Mouse (Mus musculus): ENCODE measurements around the gene Lrmda. TPM values are rescaled to one million over a fixed set of nuclear protein-coding genes. Genes with fewer than 3 reads are reported as not detected.

The Lrmda gene
- total and polyA plus RNA-seq, 3 experiments = 0.43 to 1.1 (median 1.0) TPM

DNA sequence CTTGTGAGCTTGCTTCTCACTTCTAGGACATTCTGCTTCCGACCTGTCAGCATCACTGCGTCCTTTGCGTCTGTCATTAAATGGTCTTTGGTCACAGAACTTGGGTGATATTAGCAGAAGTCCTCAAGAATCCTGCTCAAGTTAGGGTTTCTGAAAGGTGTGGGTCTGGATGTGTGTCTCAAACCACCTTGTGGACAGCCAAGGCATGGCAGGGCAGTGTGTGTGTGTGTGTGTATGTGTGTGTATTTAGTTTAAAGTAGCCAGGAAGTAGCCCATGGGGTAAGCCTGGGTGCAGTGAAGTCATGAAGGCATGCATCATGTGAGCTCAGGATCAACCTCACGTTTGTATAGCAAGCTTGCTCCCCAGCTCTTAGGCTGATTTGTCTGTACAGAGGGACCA is 274.9 kb downstream of the Lrmda start:
- intact Hi-C loops (cut with DNase I) = no loop called here
- no peak overlapping the region for H3K9ac ChIP-seq (ENCODE audit: low read depth, low read length)
- no peaks in the 10 kb centered on the region for H3K4me1 ChIP-seq (ENCODE audit: control insufficient read depth, insufficient read depth, low read length)

DNA sequence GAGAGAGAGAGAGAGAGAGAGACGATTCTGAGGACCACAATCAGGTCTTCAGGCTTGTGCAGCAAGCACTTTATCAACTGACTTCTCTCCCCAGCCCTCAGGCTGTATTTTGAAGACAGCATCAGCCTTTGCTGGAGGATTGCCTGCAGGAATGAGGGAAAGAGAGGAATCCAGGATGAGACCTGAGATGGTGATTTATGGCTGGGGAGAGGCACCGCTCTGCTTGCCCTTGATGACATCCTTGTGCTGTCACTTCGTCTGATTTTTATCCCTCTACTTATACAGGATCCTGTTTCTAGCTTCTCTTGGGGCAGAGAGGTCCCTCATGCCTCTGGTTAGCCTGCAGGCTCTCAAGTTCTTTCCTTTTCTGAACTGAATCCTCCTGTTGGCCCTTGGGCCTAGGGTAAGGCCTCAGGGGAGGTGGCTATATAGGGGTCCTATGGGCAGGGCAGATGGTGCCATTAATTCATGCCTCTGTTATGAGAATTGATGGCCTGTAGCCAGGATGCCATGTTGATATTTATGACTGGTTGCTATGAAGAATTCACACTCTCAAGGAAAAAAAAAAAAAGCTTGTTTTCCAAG is 277.2 kb downstream of the Lrmda start:
- no peaks in the 10 kb centered on the region for H3K4me1 ChIP-seq (ENCODE audit: control insufficient read depth, insufficient read depth, low read length)
- H3K4me3 ChIP-seq = no peak overlapping the region
- H3K9ac ChIP-seq (ENCODE audit: low read depth, low read length) = no peak overlapping the region
- H3K79me2 ChIP-seq (replicated peaks; ENCODE audit: control insufficient read depth, insufficient read depth, low read length) = no peaks in the 10 kb centered on the region
- WGBS = 67% methylated on average over 3 of the region's 3 CpGs
- no peak for TF ChIP-seq POLR2A (IDR thresholded peaks at IDR 0.05; ENCODE audit: insufficient read depth, low read depth, low read length)
- no peak for TF ChIP-seq CTCF (IDR thresholded peaks at IDR 0.05)
- TF ChIP-seq EP300 (IDR thresholded peaks at IDR 0.05; ENCODE audit: insufficient read depth, low read depth, low read length) = no peak
- H3K36me3 ChIP-seq (ENCODE audit: control insufficient read depth, insufficient read depth, low read length) = no peaks in the 10 kb centered on the region
- no peaks in the 10 kb centered on the region for H3K27me3 ChIP-seq (ENCODE audit: control insufficient read depth, insufficient read depth, low read length)
- no peak overlapping the region for H3K27ac ChIP-seq
- intact Hi-C loops (cut with DNase I) = no loop called here
- DNase-seq = no peak

More for the DNA sequence above, 274.9 kb downstream of the Lrmda start:
- DNase-seq = no peak
- no peak for TF ChIP-seq CTCF (IDR thresholded peaks at IDR 0.05)
- no peak for TF ChIP-seq EP300 (IDR thresholded peaks at IDR 0.05; ENCODE audit: insufficient read depth, low read depth, low read length)
- Histone ChIP-seq H3K36me3 (ENCODE audit: control insufficient read depth, insufficient read depth, low read length) (no peaks in the 10 kb centered on the region), H3K27ac (no peak overlapping the region), H3K79me2 (replicated peaks; ENCODE audit: control insufficient read depth, insufficient read depth, low read length) (no peaks in the 10 kb centered on the region), H3K27me3 (ENCODE audit: control insufficient read depth, insufficient read depth, low read length) (no peaks in the 10 kb centered on the region), H3K4me3 (no peak overlapping the region)
- WGBS = 81% methylated on average over 4 of the region's 4 CpGs

DNA sequence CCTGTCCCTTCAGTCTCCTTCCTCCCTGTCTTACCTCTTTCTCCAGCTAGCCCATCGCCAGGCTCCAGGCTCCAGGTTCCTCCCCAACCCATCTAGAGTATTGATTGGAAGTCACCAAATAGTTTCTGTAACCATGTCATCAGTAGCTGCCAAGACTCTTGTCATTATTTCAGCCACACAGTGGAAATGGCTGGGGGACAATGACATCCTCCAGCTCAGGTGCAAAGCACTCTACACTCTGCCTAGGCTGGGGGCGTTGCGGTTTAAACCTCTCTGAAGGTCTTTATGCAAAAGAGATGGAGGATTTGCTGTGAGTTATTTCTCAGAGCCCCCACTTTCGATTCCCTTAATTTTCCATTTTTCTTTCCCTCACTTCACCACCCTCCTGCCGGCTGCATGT is 287.2 kb downstream of the Lrmda start:
- no peaks in the 10 kb centered on the region for H3K36me3 ChIP-seq (ENCODE audit: control insufficient read depth, insufficient read depth, low read length)
- no peak for TF ChIP-seq CTCF (IDR thresholded peaks at IDR 0.05)
- no peak for TF ChIP-seq EP300 (IDR thresholded peaks at IDR 0.05; ENCODE audit: insufficient read depth, low read depth, low read length)
- no peak for TF ChIP-seq POLR2A (IDR thresholded peaks at IDR 0.05; ENCODE audit: insufficient read depth, low read depth, low read length)
- H3K4me1 ChIP-seq (ENCODE audit: control insufficient read depth, insufficient read depth, low read length) = no peaks in the 10 kb centered on the region
- H3K27me3 ChIP-seq (ENCODE audit: control insufficient read depth, insufficient read depth, low read length) = no peaks in the 10 kb centered on the region
- WGBS = 78% methylated on average over 5 of the region's 5 CpGs
- intact Hi-C loops (cut with DNase I) = no loop called here
- H3K9ac ChIP-seq (ENCODE audit: low read depth, low read length) = no peak overlapping the region
- no peaks in the 10 kb centered on the region for H3K79me2 ChIP-seq (replicated peaks; ENCODE audit: control insufficient read depth, insufficient read depth, low read length)
- no peak overlapping the region for H3K4me3 ChIP-seq
- no peak for DNase-seq
- no peak overlapping the region for H3K27ac ChIP-seq

DNA sequence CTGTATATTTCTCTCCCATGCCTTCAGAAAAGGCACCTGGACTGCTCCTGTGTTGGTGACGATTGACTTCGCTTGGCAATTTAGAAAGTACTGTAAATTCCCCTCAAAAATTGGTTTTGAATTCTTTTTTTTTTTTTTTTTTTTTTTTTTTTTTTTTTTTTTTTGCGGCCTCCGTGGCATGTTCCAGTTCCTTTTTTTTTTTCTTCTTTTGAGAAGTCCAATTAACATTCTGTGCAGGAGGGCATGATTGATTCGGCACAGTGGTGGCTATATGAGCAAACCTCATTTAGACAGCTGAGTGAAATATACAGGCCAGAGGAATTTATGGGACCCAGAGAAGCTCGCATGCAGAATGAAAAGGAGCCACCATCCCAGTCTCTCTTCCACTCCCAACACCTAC is 288.5 kb downstream of the Lrmda start:
- DNase-seq = no peak
- Histone ChIP-seq H3K4me1 (ENCODE audit: control insufficient read depth, insufficient read depth, low read length) (no peaks in the 10 kb centered on the region), H3K4me3 (no peak overlapping the region), H3K27ac (no peak overlapping the region), H3K27me3 (ENCODE audit: control insufficient read depth, insufficient read depth, low read length) (no peaks in the 10 kb centered on the region), H3K9ac (ENCODE audit: low read depth, low read length) (no peak overlapping the region), H3K36me3 (ENCODE audit: control insufficient read depth, insufficient read depth, low read length) (no peaks in the 10 kb centered on the region), H3K79me2 (replicated peaks; ENCODE audit: control insufficient read depth, insufficient read depth, low read length) (no peaks in the 10 kb centered on the region)
- WGBS = 79% methylated on average over 6 of the region's 6 CpGs
- TF ChIP-seq CTCF (IDR thresholded peaks at IDR 0.05) (no peak), EP300 (IDR thresholded peaks at IDR 0.05; ENCODE audit: insufficient read depth, low read depth, low read length) (no peak), POLR2A (IDR thresholded peaks at IDR 0.05; ENCODE audit: insufficient read depth, low read depth, low read length) (no peak)
- intact Hi-C loops (cut with DNase I) = no loop called here

DNA sequence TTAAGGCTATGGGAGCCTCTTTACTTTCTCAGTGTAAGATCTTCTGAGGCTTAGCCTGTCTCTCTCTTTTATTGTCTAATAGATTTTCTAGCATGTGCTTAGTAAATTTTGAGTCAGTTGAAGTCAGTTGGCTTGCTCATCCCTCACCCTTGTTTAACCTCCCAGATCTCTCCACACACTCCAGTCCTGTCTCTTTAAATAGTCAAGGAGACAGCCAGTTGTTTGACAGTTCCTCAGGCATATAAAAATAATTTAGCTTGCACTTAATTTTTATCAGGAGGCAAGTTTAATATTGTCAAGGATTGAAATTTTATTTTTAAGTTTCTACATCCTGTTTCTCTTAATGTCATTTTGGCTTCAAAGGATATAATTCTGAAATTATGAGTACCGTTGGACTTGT is 303.5 kb downstream of the Lrmda start:
- TF ChIP-seq CTCF (IDR thresholded peaks at IDR 0.05) (no peak), POLR2A (IDR thresholded peaks at IDR 0.05; ENCODE audit: insufficient read depth, low read depth, low read length) (no peak), EP300 (IDR thresholded peaks at IDR 0.05; ENCODE audit: insufficient read depth, low read depth, low read length) (no peak)
- intact Hi-C loops (cut with DNase I) = no loop called here
- Histone ChIP-seq H3K79me2 (replicated peaks; ENCODE audit: control insufficient read depth, insufficient read depth, low read length) (no peaks in the 10 kb centered on the region), H3K27me3 (ENCODE audit: control insufficient read depth, insufficient read depth, low read length) (no peaks in the 10 kb centered on the region), H3K36me3 (ENCODE audit: control insufficient read depth, insufficient read depth, low read length) (no peaks in the 10 kb centered on the region), H3K27ac (no peak overlapping the region), H3K4me1 (ENCODE audit: control insufficient read depth, insufficient read depth, low read length) (no peaks in the 10 kb centered on the region), H3K4me3 (no peak overlapping the region), H3K9ac (ENCODE audit: low read depth, low read length) (no peak overlapping the region)
- no peak for DNase-seq
- 67% methylated on average over 1 of the region's 1 CpGs for WGBS

DNA sequence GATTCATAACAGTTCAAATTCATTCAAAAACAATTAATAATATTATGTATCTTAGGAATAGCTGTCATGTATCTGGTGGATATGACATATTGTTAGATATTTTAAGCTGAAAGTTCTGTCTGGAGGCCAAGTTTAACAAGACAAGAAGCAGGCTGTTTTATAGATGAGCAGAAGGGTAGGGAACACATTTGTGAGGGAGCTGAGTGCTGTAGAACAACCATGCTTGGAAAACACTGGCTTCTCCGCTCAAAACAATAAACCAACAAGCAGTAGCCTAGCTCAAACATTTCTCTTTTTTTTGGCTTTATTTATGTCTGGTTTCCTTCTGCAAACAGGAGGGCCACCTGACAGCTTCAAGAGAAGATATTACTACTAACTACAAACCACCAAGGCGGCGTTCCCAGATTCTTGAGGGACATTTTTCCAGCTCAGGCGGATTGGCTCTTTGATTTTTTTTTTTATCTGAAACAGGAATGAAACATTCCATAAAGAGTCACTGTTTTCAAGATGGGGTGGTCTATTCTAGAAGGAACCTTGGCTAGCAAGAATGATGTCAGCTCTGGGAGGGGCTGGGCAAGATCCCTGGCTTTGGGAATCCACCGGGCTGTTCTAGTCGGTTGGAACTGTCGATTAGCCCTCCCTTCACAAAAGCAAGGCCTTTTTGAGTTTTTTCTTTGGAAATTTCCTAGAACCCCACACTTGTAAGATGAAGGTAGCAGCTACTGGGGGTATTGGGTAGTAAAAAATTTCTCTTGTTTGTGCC is 304.2 kb downstream of the Lrmda start:
- intact Hi-C loops (cut with DNase I) = no loop called here
- WGBS = 65% methylated on average over 7 of the region's 7 CpGs
- H3K27me3 ChIP-seq (ENCODE audit: control insufficient read depth, insufficient read depth, low read length) = no peaks in the 10 kb centered on the region
- H3K9ac ChIP-seq (ENCODE audit: low read depth, low read length) = no peak overlapping the region
- no peaks in the 10 kb centered on the region for H3K79me2 ChIP-seq (replicated peaks; ENCODE audit: control insufficient read depth, insufficient read depth, low read length)
- H3K4me3 ChIP-seq = no peak overlapping the region
- peak overlapping the region; percentile 21 for H3K27ac ChIP-seq
- H3K4me1 ChIP-seq (ENCODE audit: control insufficient read depth, insufficient read depth, low read length) = no peaks in the 10 kb centered on the region
- DNase-seq = no peak
- no peaks in the 10 kb centered on the region for H3K36me3 ChIP-seq (ENCODE audit: control insufficient read depth, insufficient read depth, low read length)
- TF ChIP-seq EP300 (IDR thresholded peaks at IDR 0.05; ENCODE audit: insufficient read depth, low read depth, low read length) (no peak), POLR2A (IDR thresholded peaks at IDR 0.05; ENCODE audit: insufficient read depth, low read depth, low read length) (no peak), CTCF (IDR thresholded peaks at IDR 0.05) (no peak)

Data from heart, adult 2 months (tissue).